Mouse (Mus musculus) liver, adult 2 months (tissue): ENCODE data around the gene Atg16l1. TPM values are rescaled to one million over a fixed set of nuclear protein-coding genes. Genes with fewer than 3 reads are reported as not detected.

ENCODE experiments used
- DNase-seq: peaks from one replicate; pipeline ENCODE4 v3.0.0-alpha.2; 2011; ENCODE audit warnings: low read depth, low spot score; ENCODE audit errors: extremely low read depth
- H3K27ac ChIP-seq: fragments of 200-500 bp; replicated peaks from 2 replicates; pipeline ENCODE4 v1.5.1; 2012; ENCODE audit warnings: low read depth, mild to moderate bottlenecking, control low read depth, inconsistent platforms, low read length; ENCODE audit not compliant: insufficient read depth
- H3K27me3 ChIP-seq: fragments of 200-500 bp; 2 replicates; pipeline ENCODE4 v1.6.1; 2012; ENCODE audit warnings: mild to moderate bottlenecking, moderate library complexity, low read length, inconsistent platforms; ENCODE audit not compliant: control insufficient read depth, insufficient read depth
- H3K36me3 ChIP-seq: fragments of 200-500 bp; 2 replicates; pipeline ENCODE4 v1.6.1; 2012; ENCODE audit warnings: low read length, inconsistent platforms; ENCODE audit not compliant: control insufficient read depth, insufficient read depth
- H3K4me1 ChIP-seq: fragments of 200-500 bp; 2 replicates; pipeline ENCODE4 v1.6.1; 2011; ENCODE audit warnings: low read length; ENCODE audit not compliant: control insufficient read depth, insufficient read depth
- H3K4me3 ChIP-seq: fragments of 200-500 bp; 2 replicates; pipeline ENCODE4 v1.5.1; 2011; ENCODE audit warnings: low read depth, mild to moderate bottlenecking, control low read depth, low read length, moderate library complexity; ENCODE audit not compliant: insufficient read depth
- H3K79me2 ChIP-seq: fragments of 200-500 bp; 2 replicates; pipeline ENCODE4 v1.6.1; 2012; ENCODE audit warnings: inconsistent platforms, mild to moderate bottlenecking, low read length, moderate library complexity; ENCODE audit not compliant: control insufficient read depth, insufficient read depth
- H3K9ac ChIP-seq: fragments of 200-500 bp; 2 replicates; pipeline ENCODE4 v1.6.1; 2012; ENCODE audit warnings: low read depth, mild to moderate bottlenecking, control low read depth, inconsistent platforms, low read length
- CTCF ChIP-seq: fragments of 200-500 bp; IDR thresholded peaks from 2 replicates; pipeline ENCODE4 v1.5.1; 2011; ENCODE audit warnings: low read depth, low read length, control low read depth
- POLR2A ChIP-seq: fragments of 200-500 bp; IDR thresholded peaks from 2 replicates; pipeline ENCODE4 v1.6.1; 2011; ENCODE audit warnings: low read length, control low read depth; ENCODE audit not compliant: insufficient read depth; ENCODE audit errors: extremely low read depth
- WGBS: fragments of 180-500 bp; shearing (Covaris S2); methylation state at CpG from one replicate; pipeline ENCODE4 v1.1.7; 2018; 5-methylcytosine and 5-hydroxymethylcytosine counted together
- polyA plus RNA-seq: library from polyadenylated mRNA; depleted of rRNA; stranded (reverse); fragments of >200 nt; gene quantifications from 2 replicates; pipeline ENCODE4 v1.2.3, GENCODE M21; 2012
- total RNA-seq: library from RNA; depleted of rRNA; stranded (reverse); fragments of >200 nt; gene quantifications from 2 replicates; pipeline ENCODE4 v1.2.3, GENCODE M21; 2014

Atg16l1 gene
- total and polyA plus RNA-seq, 2 experiments, result 23.1 to 30.5 TPM

DNA sequence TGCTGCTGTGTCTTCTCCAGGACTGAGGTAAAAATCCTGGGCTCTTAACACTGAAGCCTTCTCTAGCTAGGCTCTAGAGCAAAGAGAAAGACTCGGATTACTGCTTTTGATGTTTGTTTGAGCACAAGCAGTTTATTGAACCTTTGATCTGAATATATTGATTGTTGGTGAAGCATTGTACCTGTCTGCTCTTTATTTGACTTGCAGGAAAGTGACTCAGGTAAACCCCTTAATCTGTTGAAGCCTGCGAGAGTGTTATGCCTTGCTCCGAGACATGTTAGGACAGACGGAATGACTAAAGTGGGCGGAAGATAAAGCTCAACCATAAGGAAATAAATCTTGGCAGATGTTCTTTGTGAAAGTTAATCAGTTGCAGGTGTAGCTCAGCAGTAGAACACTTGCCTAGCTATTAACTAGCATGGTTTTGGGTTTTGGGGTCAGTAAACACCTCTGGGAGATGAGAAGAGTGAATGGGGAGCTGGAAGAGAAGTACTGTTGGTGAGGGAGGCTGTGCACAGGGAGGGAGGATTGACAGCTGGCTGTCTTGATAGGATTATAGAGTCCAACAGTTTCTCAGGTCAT lies 23.6 kb downstream of the Atg16l1 start:
- TF ChIP-seq CTCF, result no peak
- TF ChIP-seq POLR2A, result no peak
- Histone ChIP-seq H3K27me3 (no peaks in the 10 kb centered on the region), H3K79me2 (no peaks in the 10 kb centered on the region), H3K27ac (peak overlapping the region; percentile 89), H3K9ac (no peak overlapping the region), H3K4me3 (no peak overlapping the region), H3K4me1 (peaks cover 12% of the 10 kb centered on the region), H3K36me3 (peaks cover 79% of the 10 kb centered on the region)
- DNase-seq, result peak; percentile 92
- 15% methylated on average over 5 of the region's 5 CpGs for WGBS

DNA sequence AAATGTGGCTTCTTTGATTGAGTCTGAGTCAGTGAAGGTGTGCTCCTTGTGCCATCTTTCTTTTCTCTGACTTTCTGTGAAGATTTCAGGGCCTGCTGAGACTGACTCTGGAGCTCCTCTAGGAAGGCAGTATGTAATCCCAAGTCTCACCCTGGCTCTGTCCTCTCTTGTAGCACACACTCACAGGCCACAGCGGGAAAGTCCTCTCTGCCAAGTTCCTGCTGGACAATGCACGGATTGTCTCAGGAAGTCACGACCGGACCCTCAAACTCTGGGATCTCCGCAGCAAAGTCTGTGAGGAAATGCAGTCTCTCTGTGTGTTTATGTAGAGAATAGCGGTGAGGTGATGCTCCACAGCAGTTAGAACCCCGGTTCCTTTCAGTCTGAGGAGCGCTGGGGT lies 30.0 kb downstream of the Atg16l1 start:
- peaks cover 2% of the 10 kb centered on the region; the same call in 1 of the 2 replicates for H3K4me1 ChIP-seq
- no peak overlapping the region for H3K27ac ChIP-seq
- H3K36me3 ChIP-seq, result peaks cover 66% of the 10 kb centered on the region
- H3K27me3 ChIP-seq, result no peaks in the 10 kb centered on the region
- no peak overlapping the region for H3K4me3 ChIP-seq
- TF ChIP-seq POLR2A (no peak), CTCF (no peak)
- WGBS, result 81% methylated on average over 8 of the region's 8 CpGs
- no peak for DNase-seq
- no peak overlapping the region for H3K9ac ChIP-seq
- no peaks in the 10 kb centered on the region for H3K79me2 ChIP-seq

DNA sequence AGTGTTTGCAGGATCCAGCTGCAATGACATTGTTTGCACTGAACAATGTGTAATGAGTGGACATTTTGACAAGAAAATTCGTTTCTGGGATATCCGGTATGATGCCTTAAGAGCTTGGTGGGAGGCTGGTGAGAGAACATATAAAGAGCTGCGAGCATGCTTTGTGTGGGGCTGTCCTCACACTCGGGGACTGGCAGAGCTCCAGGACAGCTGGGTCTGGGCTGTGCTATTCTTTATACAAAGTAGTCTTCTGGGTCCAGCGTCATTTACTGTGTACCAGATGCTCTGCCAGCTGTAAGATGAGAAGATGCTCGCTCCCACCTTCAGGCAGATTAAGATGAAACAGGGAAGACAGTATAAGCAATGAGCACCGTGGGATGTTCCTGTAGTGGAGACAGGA lies 30.6 kb downstream of the Atg16l1 start:
- no peak for DNase-seq
- H3K27ac ChIP-seq, result no peak overlapping the region
- peaks cover 2% of the 10 kb centered on the region; the same call in 1 of the 2 replicates for H3K4me1 ChIP-seq
- no peak overlapping the region for H3K4me3 ChIP-seq
- TF ChIP-seq CTCF, result no peak
- TF ChIP-seq POLR2A, result no peak
- H3K79me2 ChIP-seq, result no peaks in the 10 kb centered on the region
- no peak overlapping the region for H3K9ac ChIP-seq
- peaks cover 61% of the 10 kb centered on the region for H3K36me3 ChIP-seq
- 76% methylated on average over 7 of the region's 7 CpGs for WGBS
- H3K27me3 ChIP-seq, result no peaks in the 10 kb centered on the region

DNA sequence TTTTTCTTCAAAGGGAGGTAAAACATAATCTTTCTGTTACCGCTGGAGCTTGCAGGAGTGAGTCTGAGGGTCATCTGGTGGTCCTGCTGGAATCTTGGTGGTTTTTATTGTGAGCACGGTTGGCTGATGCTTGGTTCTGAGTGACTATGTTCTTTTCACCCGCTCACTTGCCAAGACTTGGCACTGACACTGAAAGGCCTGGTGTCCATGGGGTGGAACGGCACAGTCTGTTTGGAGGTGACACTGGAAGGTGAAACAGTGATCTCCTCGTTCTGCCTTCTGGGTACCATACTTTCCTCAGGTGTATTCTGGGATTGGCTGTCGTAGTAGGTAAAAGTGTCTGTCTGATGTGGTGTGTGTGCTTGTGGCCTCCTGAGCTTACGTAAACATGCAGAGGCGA lies 34.0 kb downstream of the Atg16l1 start:
- TF ChIP-seq POLR2A, result no peak
- no peak for TF ChIP-seq CTCF
- Histone ChIP-seq H3K4me1 (peaks cover 2% of the 10 kb centered on the region; the same call in 1 of the 2 replicates), H3K36me3 (peaks cover 41% of the 10 kb centered on the region), H3K27ac (no peak overlapping the region), H3K27me3 (no peaks in the 10 kb centered on the region), H3K9ac (no peak overlapping the region), H3K79me2 (no peaks in the 10 kb centered on the region), H3K4me3 (no peak overlapping the region)
- no peak for DNase-seq
- WGBS, result 79% methylated on average over 8 of the region's 8 CpGs

DNA sequence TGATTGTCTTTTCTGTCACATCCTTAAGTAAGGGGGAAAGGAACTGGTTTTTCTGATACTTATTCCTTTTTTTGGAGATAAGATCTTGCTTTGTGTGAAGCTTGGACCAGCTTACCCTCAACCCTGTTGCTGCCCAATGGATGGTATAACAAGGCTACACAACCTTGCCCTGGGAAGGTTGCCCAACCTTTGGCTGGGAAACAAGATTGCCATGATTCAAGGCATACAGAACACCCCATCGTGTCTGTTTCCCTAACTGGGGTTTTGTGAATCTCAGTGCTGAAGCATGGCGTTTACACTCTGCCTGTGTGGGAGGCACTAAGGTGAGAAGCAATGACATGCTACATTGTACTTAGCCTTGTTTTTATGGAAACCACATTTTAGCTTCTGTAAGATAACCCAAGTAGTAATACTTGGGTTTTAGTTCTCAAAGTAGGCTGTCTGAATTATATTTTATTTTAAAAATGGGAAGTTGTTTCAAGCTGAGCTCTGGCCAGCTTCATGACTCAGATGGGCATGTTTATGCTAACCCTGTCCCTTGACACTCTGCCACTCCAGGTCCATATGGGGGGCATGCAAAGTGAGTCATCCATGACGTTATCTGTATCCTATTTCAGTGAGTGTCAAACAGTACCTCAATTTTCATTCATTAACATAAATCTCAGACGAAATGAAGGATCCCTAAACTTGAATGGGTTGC lies 36.9 kb downstream of the Atg16l1 start:
- 65% methylated on average over 4 of the region's 4 CpGs for WGBS
- no peaks in the 10 kb centered on the region for H3K27me3 ChIP-seq
- no peak overlapping the region for H3K27ac ChIP-seq
- H3K4me1 ChIP-seq, result peaks cover 7% of the 10 kb centered on the region
- no peak overlapping the region for H3K4me3 ChIP-seq
- H3K79me2 ChIP-seq, result no peaks in the 10 kb centered on the region
- DNase-seq, result peak; percentile 33
- H3K36me3 ChIP-seq, result peaks cover 18% of the 10 kb centered on the region; the same call in 1 of the 2 replicates
- H3K9ac ChIP-seq, result no peak overlapping the region
- TF ChIP-seq CTCF (no peak), POLR2A (no peak)

DNA sequence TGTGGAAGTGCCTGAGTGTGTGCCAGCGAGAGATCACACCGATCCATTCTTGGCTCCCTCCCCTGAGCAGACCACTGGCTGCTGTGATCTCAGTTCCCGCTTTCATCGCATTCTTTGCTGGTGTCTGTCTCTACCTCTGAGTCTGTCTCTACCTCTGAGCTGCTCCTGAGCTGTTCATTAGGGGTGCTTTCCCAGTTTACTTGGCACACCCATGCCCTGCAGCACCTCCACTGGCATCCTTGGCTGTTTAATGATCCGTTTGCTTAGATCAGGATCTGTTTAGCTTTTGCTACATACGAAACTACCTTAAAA lies 37.4 kb downstream of the Atg16l1 start:
- WGBS, result 81% methylated on average over 6 of the region's 6 CpGs
- Histone ChIP-seq H3K79me2 (no peaks in the 10 kb centered on the region), H3K36me3 (peaks cover 15% of the 10 kb centered on the region; the same call in 1 of the 2 replicates)

More for the DNA sequence above, 37.4 kb downstream of the Atg16l1 start:
- Histone ChIP-seq H3K27ac (no peak overlapping the region), H3K27me3 (no peaks in the 10 kb centered on the region), H3K9ac (no peak overlapping the region), H3K4me3 (no peak overlapping the region), H3K4me1 (peaks cover 12% of the 10 kb centered on the region)
- TF ChIP-seq CTCF, result no peak
- DNase-seq, result no peak
